Mouse (Mus musculus) hindlimb bud, embryonic 11.5 days (tissue): Measurements from ENCODE around the gene Lmo4.

Experiments used
- DNase-seq: peaks from one replicate; pipeline ENCODE4 v3.0.0-alpha.2; 2012; ENCODE audit warnings: low read depth, low spot score; ENCODE audit errors: extremely low spot score

The Lmo4 gene

DNA sequence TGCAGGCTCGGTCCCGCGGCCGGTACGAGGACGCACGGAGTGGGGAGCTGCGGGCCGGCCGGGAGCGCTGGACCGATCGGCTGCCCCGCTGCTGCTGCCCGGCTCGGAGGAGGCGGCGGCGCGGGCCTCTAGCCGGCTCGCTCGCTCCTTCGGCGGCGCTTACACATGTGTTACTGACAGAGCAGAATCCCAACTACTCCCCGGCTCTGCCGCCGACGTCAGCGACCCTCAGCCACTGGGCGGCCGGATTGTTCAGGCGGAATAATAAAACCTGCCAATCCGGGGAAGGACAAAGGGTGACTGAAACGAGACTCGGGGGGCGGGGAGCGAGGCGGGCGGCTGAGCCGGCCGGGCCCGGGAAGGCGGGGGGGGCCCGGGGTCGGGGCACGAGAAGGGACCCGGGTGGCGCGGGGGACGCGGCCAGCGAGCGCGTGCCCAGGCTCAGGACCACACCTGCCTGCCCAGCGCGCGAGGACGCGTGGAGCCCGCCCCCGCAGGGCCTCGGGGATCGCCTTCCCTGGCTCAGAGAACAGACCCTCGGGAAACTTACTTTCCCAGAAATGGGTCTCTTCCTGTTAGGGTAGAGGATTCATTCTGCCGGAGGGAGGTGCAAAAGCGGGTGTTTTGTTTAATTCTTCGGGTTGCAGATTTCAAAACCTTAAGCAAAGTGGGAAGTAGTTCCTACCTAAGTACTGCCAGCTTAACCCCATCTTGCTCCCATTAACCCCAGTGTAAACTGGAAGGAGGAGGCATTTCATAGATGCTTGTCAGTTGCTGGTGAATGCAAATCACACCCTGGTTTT is 532 bp upstream of the Lmo4 start:
- DNase-seq, result no peak

DNA sequence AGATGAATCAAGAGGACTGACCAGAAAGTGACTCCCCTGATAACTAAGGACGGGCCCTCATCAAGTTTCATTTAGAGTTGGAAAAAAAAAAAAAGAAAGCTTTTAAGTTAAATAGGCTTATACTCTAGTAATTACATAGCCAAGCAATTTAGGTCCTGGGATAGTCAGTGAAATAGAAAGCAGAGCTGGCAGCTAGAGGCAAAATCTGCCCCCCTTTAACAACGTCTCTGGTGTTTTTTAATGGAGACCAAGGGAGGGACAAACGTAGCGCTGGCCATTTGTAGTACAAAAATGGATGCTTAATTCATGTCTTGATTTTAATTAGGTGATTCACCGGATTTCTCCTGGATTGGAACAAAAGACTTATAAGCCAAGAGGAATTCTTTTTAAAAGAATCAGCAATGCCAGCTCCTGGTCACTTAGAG is 1.0 kb downstream of the Lmo4 start:
- DNase-seq, result no peak

DNA sequence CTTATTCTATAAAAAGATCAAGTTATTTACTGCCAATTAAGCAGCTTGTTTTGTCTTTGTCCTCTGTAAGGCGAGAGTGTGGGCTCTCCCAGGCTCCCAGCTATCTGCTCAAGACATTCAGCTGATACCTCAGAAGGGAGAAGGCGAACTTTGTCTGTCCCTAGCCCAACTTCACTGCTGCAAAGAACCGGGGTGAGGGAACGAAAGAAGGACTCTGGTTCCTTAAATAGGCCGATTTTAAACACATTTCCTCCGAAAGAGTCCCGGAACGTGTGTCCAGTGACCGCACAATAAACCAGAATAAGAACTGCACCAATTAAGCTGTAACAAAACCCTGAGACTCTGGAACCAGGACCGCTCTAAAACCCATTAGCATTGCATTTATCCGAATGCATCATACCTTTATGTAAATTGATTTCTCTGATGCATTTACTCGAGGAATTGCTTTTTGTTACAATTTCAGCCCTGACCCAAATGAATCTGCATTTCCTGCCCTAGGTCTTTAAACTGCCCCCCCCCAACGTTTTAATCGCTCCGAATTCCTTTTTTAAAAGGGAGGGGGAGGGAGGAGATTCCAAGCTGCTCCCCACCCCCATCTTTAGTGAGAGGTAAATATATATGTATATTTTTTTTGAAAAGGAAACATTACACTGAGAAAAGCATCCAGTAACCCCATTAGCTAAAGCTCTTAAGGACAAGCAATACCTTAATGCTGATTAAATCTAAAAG is 1.6 kb downstream of the Lmo4 start:
- peak; percentile 60 for DNase-seq

DNA sequence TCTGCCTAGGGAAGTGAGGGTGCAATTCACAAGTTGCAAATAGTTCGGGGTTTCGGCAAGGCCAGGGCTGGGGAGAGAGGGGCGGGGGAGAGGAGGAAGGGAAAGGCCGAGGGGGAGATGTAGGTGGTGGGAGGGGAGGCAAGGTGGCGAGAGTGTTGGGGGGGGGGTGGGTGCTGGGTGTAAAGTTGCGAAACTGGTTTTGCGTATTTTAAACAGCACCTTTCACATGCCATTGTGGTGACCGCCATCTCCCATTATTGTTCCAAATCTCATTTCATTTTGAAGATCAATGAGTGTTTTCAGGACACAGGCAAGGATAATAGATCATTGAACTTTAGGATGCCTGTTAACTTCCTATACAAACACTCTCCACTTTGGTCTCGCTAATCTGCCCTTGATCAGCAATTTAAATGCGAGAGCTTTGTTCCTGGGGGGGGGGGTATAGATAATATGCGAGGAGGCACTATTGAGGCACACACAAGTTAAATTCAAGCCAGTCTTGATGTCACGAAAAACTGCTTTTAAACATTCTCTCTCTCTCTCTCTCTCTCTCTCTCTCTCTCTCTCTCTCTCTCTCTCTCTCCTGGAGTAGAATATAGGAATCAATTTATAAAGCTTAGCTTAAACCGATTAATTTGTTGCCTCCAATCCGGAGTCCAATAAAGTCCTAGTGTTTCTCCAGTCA is 2.3 kb downstream of the Lmo4 start:
- DNase-seq, result no peak

DNA sequence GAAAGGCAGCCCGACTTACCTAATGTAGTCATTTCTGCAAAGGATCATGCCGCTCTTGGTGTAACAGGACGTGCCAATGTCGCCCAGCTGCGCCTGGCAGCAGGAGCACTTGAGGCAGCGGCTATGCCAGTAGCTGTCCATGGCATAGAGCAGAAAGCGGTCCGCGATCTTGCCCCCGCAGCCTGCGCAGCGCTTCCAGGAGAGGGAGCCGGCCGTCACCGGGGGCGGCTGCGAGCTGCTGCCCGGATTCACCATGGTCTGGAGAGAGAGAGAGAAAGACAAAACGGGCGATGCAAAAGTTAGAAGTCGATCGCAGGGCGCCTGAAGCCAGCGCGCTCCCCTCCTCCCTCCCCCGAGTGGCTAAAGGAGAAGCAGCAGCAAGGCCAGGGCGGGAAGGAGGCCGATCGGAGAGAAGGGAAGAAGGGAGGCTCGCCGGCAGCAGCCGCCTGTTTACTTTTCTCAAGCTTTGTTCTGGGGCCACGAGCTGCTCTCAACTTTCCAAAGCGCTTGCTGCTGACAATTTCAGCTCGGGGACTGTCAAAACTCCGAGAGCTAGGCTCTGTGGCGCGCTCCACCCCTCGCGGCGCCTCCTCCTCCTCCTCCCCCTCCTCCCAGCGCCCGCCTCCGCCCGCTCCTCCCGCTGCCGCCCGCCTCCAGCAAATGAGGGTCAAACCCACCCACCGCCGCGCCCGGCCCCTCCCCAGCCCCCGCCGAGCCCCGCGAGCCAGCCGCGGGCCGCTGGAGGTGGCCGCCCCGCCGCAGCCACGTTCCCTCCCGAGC is 3.0 kb downstream of the Lmo4 start:
- DNase-seq, result no peak

- no peak for DNase-seq
These were observed 19.5 kb downstream of the Lmo4 start for GRCm38 (mm10) chr3:144185327-144186152.

DNA sequence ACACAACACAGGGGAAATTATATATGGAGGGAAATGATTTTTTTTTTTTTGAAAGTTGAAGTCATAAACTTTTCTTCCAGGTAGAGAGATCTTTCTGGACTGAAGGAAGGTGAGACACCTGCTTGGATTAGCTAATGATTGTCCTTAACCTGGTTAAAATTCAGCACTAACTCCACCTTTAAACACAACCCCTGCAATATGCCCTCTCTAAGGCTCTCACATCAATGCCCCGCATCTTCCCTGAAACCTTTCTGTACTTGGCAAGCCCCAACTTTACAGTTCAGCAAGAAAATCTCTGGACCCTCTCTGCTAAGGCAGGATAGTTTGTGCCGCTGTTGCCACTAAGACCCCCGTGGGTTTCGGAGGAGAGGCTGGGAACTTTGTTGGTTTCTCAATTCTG is 20.1 kb downstream of the Lmo4 start:
- no peak for DNase-seq

DNA sequence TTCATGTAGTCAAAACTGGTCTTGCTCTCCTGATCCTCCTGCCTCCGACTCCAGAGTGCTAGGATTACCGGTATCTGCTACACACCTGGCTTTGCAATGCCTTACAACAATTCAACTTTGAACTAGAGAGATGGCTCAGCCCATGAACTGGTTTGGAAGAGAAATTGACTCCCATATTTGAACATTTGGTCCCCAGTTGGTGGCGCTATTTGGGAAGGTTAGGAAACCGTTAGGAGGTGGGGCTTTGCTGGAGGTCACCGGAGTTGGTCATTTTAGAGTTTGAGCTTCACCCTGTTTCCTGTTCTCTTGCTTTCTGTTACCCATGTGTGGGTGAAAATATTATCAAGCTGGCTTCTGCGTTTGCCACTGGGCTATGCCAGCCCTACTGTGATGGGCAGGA is 22.8 kb downstream of the Lmo4 start:
- DNase-seq, result no peak

DNA sequence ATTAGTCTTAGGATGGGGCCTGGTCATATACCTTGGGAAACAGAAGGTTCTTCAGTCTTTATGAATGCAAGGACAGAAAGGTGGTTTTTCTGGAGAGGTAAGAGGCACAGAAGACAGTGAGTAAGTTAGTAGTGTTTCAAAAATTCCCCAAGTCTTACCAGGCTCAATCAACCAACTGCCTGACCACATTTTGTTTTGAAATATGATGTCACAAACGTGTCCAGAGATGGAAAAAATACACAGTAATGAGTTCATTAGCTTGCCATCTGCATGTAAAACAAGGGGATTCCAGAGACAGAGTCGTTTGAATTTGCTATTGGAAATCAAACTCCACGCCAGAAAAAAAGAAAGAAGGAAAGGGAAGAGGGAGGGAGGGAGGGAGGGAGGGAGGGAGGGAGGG is 26.1 kb downstream of the Lmo4 start:
- no peak for DNase-seq

DNA sequence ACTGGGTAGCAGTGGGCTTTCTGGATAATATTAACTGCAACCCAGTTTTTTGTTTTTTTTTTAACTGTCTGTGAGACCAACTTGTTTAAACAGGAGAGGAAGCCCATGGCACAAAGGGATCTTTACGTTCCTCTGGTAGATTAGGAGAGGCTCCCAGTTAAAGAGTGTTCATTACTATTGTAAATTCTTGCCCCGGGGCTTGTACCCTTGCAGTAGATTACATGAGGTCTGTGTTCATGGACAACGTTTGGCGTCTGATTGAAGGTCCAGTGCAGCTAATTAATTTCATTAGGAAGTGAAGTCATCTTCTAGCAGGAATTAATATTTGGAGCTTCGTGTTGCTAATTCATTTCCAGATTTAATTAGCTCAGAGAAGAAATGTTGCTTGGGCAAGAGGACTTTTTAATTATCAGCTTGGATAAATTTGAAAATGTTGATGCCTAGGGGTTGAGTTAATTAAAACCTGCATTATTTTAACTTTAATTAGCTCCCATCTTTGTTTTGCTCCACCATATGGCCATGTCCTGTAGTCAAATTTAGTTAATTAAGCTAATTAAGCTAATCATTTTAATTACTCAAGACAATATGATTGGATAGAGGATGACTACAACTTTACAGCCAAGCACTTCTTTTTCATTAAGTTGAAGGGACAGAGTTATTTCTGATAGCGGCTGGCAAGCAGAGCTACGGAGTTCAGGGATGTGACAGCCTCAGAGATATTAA is 31.0 kb downstream of the Lmo4 start:
- DNase-seq, result no peak

GRCm38 (mm10) chr3:144173138-144173537 is 31.9 kb downstream of the Lmo4 start:
- DNase-seq, result no peak

DNA sequence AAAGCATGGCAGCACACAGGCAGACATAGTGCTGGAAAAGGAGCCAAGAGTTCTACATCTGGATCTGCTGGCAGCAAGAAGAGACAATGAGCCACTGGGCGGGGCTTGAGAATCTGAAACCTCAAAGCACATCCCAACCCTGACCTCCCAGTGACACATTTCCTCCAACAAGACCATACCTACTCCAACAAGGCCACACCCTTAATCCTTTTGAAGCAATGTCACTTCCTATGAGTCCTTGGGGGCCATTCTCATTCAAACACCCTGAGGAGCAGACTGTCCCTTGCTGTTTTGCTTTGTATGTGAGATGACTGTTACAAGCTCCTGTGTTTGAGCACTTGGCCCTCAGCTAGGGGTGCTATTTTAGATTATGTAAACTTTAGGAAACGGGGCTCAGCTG is 33.3 kb downstream of the Lmo4 start:
- no peak for DNase-seq

DNA sequence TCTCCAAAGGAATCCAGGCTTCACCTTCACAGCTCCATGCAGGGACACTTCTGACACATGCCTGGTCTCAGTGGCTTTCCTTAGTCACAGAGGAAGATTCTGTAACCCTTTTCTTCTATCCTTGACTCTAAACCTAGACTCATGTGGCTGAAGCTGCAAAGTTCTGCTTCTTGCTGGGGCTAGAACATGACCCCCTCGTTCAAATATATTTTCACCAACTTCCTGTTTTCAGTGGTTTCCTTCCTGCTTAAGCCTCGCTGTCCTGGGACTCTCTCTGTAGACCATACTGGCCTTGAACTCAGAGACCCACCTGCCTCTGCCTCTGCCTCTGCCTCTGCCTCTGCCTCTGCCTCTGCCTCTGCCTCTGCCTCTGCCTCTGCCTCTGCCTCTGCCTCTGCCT is 34.5 kb downstream of the Lmo4 start:
- no peak for DNase-seq

GRCm38 (mm10) chr3:144166439-144167155 is 38.4 kb downstream of the Lmo4 start:
- DNase-seq, result no peak

DNA sequence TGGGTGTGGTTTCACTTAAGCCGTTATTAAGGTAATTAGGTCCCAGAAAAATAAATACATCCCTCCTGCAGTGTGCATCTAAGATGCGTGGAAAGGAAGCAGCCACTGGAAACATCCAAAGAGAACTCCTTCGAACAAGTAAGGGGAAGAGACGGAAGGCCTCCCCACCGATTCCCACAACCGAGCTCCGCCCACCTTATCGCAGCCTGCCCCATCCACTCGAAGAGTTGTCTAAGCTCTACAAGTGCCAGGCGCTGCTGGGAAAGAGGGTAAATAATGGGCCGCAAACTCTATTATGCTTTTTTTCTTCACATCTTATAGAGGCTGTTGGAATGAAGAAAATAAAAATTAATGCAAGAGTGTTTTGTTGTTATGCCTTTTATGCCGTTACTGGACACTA is 39.6 kb downstream of the Lmo4 start:
- no peak for DNase-seq

DNA sequence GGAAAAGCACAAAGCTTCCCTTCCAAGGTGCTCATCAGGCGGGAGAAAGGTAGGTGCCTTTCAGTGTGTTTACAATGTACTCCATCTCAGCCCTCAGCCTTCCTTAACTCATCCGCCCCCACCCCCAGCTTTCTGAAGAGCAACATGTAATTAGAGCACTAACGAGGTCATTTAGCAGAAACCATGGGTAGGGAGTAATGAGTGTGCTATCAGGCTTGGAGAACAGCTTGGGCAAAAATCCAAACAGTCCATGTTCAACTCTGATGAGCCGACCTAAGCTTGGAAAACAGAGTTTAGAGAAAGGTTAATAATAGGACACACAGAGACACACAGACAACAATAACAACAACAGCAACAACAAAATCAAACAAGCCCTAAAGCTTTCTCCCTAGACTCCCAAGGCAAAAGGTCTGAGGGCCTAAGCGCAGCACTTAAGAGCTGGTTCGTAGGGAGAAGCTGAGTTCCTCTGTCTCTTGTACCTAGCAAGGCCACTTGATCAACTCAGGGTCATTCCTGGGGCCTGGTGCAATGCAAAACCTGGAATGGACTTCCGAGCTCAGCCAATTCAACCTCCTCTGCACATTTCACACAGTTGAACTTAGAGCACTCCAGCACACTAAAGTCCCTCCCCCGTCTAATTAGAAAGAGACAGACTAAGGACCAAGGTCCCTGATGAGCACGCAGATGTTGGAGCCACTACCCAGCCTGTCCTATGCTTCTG is 40.2 kb downstream of the Lmo4 start:
- no peak for DNase-seq

DNA sequence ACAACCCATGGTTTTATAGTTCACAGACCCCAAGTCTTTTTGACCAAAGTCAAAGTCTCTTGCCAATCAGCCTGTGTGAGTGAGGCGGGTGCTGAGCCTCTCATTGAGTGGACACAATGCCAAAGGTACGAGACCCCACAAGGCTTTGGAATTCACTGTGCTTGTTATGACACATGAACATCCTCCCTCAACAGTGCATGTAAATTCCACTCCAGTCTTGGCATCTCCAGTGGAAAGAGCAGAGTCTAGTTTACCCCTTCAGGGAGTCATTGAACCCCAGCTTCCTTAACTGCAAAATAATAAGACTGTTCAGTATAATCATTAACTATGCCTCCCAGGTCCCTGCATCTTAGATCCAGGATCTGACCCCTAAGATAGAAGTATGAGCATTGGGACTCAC is 41.3 kb downstream of the Lmo4 start:
- no peak for DNase-seq

DNA sequence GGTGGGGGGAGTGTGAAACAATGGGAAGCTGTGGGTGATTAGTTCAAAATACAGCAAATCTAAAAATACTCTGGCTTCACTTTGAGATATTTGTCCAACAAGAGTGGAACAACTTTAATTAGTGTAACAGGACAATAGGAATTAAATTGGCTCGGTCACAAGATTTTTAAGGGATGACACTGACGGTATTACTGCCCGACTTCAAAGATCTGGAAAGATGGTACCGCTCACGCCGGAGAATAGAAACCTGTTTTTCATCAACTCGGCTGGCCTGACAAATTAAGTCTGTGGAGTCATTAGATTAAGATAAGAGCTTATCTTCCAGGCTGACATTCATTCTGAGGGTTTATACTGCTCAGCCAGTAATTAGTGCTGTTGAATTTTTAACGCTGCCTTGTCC is 42.9 kb downstream of the Lmo4 start:
- no peak for DNase-seq
